Mouse (Mus musculus) liver, adult (tissue): ENCODE results near the gene Klhl32.

Experiments
- GATA4 ChIP-seq: IDR thresholded peaks from 2 replicates; pipeline ENCODE4 v1.6.1; 2014; ENCODE audit warnings: mild to moderate bottlenecking, low read length; ENCODE audit not compliant: insufficient replicate concordance

The Klhl32 gene

DNA sequence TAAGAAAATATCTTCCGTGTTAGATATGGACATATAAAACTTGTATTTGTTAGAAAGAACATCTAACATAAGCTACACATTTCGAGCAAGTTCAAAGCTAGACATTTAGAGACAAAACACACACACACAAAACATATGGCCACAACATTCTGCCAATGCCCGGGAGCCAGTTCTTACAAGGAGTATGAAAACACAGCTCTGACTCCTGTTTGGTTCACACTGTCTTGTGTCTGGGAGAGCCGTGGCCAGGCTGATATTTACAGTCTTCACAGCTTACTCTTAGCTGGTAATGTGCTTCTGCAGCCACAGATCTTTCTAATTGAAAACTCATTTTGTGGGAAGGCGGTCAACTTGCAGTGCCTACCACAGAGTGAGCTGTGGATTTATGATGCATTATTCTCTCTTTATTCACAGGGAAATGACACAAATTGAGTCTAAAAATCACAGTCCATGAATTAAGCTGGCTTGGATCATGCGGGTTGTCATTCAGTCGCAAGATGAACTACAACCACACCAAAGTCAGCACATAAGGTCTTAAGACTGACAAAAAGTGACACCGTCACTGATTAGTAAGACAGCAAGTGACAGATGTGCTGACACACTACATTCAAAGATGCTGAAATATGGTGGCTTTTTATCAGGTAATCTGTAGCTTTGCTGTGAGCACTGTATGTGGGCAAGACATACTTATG lies 98.3 kb downstream of the Klhl32 start:
- TF ChIP-seq GATA4: no peak

DNA sequence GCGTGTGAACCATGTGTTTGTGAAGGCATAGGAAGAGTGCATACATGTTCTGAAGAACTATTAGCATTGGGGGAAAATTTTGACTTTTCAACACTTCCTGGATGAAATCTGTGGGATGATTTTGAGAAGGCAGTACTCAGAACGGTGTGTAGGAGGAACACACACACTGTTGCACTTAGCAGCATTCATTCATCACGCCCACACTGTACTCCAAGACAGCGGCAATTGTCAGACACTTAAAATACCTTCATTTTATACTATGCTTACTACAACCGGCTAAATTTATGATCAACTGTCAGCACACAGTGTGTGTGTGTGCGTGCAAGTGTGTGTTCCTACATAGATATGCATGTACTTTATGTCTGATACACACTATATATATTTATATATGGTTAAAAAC lies 113.8 kb downstream of the Klhl32 start:
- no peak for TF ChIP-seq GATA4

GRCm38 (mm10) chr4:24720834-24721233 lies 130.1 kb downstream of the Klhl32 start:
- no peak for TF ChIP-seq GATA4

- TF ChIP-seq GATA4: no peak
These were observed 135.4 kb downstream of the Klhl32 start for GRCm38 (mm10) chr4:24715559-24715958.

DNA sequence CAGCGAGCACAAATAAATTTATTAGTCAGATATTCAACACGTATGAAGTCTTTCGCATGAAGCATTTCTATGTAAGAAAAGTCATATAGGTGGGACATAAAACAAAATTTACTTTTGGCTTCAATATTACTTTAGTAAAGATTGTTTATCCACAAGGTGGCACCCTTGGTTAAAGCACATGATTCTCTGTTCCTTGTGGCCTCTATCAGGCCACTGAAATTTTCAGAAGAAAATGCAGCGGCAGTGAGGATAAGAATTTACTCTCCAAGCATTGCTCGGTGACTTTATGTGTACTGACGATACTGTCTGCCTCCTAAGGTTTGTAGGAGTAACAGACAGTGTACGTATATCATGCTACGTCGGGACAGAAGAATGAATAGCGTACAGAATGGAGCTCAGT lies 136.6 kb downstream of the Klhl32 start:
- TF ChIP-seq GATA4: no peak

GRCm38 (mm10) chr4:24698528-24699117 lies 152.3 kb downstream of the Klhl32 start:
- no peak for TF ChIP-seq GATA4

GRCm38 (mm10) chr4:24680080-24680479 lies 170.8 kb downstream of the Klhl32 start:
- no peak for TF ChIP-seq GATA4

- no peak for TF ChIP-seq GATA4
These were observed 180.9 kb downstream of the Klhl32 start for GRCm38 (mm10) chr4:24670007-24670406.

DNA sequence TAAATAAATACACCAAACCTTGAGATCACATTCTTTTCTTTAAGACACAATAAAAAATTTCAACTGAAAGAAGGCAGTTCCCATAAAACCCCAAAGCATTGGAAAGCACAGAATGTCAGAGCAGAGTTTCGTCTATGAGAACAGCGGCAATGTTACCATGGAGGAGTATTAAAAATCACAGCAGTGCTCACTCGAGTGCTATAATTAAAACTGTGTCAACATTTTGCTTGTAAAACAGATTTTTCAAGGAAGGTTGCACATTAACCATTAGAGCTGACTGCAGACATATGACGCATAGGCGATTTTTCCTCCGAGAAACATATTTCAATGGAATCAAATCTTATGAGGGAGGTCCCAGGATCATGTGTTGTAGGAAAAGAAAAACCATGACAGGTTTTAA lies 191.7 kb downstream of the Klhl32 start:
- no peak for TF ChIP-seq GATA4

DNA sequence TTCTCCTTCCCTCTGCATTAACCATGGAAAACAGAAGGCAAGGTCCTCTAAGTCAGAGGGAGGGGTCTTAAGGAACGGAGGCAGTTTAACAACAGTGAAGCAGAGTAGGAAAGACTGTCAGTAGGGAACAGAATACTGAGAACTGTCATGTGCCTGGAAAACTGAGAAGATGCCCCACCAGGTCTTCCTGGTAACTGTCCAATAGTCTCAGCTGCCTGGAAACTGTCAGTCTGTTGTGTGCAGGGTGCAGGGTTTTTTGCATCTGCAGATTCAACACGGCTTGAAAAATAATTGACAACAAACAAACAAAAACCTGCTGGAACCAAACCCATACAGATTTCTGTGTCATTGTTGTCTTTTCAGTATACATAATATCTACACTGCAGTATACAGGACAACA lies 208.6 kb downstream of the Klhl32 start:
- TF ChIP-seq GATA4: no peak

- TF ChIP-seq GATA4: no peak
These were observed 219.6 kb downstream of the Klhl32 start for GRCm38 (mm10) chr4:24631177-24631911.

DNA sequence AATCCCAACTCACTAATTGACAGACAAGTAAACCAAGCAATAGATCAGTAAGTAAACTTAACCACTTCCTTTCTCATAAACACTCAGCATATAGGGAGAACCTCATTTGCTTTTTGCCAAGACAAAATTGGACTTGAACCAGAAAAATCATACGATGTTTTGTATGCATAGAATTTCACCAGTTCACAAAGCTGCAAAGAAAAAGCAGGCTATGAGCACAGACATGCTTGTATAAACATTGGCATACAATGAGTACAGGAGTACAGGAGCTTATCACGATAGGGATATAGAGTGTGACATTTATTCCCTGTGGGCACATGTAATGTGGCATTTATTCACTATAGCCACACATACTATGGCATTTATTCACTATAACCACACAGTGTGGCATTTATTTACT lies 220.5 kb downstream of the Klhl32 start:
- TF ChIP-seq GATA4: no peak

- no peak for TF ChIP-seq GATA4
These were observed 223.1 kb downstream of the Klhl32 start for GRCm38 (mm10) chr4:24627871-24628270.

DNA sequence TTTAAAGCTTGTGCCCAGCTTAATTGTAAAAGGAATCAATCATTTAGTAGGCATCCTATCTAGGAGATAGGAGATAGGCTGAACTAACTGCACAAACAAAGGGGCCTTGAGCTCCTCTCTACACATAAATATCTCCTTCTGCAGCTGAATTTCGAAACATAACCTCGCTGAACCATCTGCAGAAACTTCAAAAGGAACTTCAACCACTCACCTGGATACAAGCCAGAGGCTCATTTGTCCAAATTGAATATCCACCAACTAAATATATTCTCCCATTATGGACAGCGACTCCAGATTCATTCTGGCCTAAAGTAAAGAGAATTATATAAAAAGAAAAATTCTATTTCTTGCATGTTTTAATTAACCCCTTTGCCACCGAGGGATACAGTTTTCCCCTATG lies 224.2 kb downstream of the Klhl32 start:
- TF ChIP-seq GATA4: no peak

DNA sequence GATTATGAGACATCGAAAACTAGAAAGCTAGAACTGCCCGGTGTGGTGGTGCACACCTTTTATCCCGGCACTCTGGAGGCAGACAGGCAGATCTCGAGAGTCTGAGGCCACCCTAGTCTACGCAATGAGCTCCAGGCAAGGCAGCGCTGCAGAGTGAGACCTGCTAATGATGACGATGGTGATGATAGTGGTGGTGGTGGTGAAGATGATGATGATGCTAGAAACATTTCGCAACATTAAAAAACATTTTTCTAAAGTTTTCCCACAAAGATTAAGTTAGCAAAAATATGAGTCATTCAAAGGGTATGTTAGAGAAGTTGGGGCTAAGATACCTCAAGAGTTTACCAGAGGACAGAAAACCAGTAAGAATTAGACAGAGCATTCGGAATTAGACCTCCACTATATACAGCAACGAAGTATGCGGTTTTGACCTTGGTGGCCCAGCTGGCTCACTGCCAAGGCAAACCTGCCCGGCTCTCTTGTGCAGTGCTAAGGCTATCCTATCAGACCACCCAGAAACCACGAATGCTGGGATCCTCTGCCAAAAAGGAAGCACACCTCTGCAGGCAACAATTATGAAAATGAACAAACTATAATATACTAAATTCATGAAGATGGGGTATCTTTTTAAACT lies 224.9 kb downstream of the Klhl32 start:
- TF ChIP-seq GATA4: no peak
